Mouse (Mus musculus): ENCODE measurements around the gene Sptbn2. TPM values are rescaled to one million over a fixed set of nuclear protein-coding genes. Genes with fewer than 3 reads are reported as not detected.

Sptbn2 gene
- polyA plus RNA-seq, 1 experiment from 2014 or later, result 0.14 TPM

DNA sequence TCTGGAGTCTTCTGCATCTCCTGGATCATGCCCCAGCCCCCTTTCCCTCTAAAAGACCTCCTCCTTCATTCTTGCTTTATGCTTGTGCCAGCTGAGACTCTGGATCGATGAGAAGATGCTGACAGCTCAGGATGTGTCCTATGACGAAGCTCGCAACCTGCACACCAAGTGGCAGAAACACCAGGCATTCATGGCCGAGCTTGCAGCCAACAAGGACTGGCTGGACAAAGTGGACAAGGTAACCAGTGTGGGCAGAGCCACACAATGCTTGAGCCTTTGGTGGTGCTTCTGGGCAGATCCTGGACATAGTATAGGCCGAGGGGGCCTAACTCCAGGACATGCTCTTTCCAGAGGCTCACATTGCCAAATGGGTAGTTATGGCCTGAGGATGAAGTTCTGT lies 28.8 kb downstream of the Sptbn2 start:
- no peaks in the 10 kb centered on the region for H3K27me3 ChIP-seq (ENCODE audit: control insufficient read depth, insufficient read depth, low read length)
- H3K27ac ChIP-seq (ENCODE audit: low read length), result no peak overlapping the region
- no peaks in the 10 kb centered on the region for H3K4me1 ChIP-seq (ENCODE audit: control insufficient read depth, insufficient read depth, low read length)
- no peak overlapping the region for H3K4me3 ChIP-seq (ENCODE audit: low read length)
- no peaks in the 10 kb centered on the region for H3K36me3 ChIP-seq (ENCODE audit: control insufficient read depth, insufficient read depth)
- whole genome bisulfite sequencing, result 76% methylated on average over 5 of the region's 5 CpGs
- no peak overlapping the region for H3K4me2 ChIP-seq (ENCODE audit: low read depth, low read length)
- no peak overlapping the region for H3K9ac ChIP-seq (ENCODE audit: low read length)
- H3K9me3 ChIP-seq (replicated peaks; ENCODE audit: control insufficient read depth, low read length), result no peaks in the 10 kb centered on the region
- ATAC-seq (replicated peaks; ENCODE audit: extremely low read depth, insufficient read depth, low FRiP score), result no peak

- no peaks in the 10 kb centered on the region for H3K27me3 ChIP-seq (ENCODE audit: control insufficient read depth, insufficient read depth, low read length)
- H3K4me2 ChIP-seq (ENCODE audit: low read depth, low read length), result no peak overlapping the region
- no peak overlapping the region for H3K27ac ChIP-seq (ENCODE audit: low read length)
- H3K4me3 ChIP-seq (ENCODE audit: low read length), result no peak overlapping the region
- no peaks in the 10 kb centered on the region for H3K9me3 ChIP-seq (replicated peaks; ENCODE audit: control insufficient read depth, low read length)
- no peak for ATAC-seq (replicated peaks; ENCODE audit: extremely low read depth, insufficient read depth, low FRiP score)
- 0 out of 2 replicates have a peak, but pooled peaks cover 4% of the 10 kb centered on the region for H3K4me1 ChIP-seq (ENCODE audit: control insufficient read depth, insufficient read depth, low read length)
- H3K36me3 ChIP-seq (ENCODE audit: control insufficient read depth, insufficient read depth), result no peaks in the 10 kb centered on the region
- H3K9ac ChIP-seq (ENCODE audit: low read length), result no peak overlapping the region
- WGBS, result 73% methylated on average over 10 of the region's 10 CpGs
Observed at GRCm38 (mm10) chr19:4741482-4741881, 30.5 kb downstream of the Sptbn2 start.

DNA sequence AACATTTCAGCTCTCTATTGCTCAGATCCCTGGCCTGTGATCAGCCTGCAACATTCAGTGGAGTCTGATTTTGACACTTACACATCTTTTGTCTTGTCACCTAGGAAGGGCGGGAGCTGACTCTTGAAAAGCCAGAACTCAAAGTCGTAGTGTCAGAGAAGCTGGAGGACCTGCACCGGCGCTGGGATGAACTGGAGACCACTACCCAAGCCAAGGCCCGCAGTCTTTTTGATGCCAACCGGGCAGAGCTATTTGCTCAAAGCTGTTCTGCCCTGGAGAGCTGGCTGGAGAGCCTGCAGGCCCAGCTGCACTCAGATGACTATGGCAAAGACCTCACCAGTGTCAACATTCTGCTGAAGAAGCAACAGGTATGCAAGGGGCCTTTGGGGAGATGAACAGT lies 31.3 kb downstream of the Sptbn2 start:
- WGBS, result 79% methylated on average over 6 of the region's 6 CpGs
- Histone ChIP-seq H3K4me2 (ENCODE audit: low read depth, low read length) (no peak overlapping the region), H3K4me1 (ENCODE audit: control insufficient read depth, insufficient read depth, low read length) (0 out of 2 replicates have a peak, but pooled peaks cover 4% of the 10 kb centered on the region), H3K9me3 (replicated peaks; ENCODE audit: control insufficient read depth, low read length) (no peaks in the 10 kb centered on the region), H3K27ac (ENCODE audit: low read length) (no peak overlapping the region), H3K4me3 (ENCODE audit: low read length) (no peak overlapping the region), H3K9ac (ENCODE audit: low read length) (no peak overlapping the region), H3K27me3 (ENCODE audit: control insufficient read depth, insufficient read depth, low read length) (no peaks in the 10 kb centered on the region), H3K36me3 (ENCODE audit: control insufficient read depth, insufficient read depth) (no peaks in the 10 kb centered on the region)
- no peak for ATAC-seq (replicated peaks; ENCODE audit: extremely low read depth, insufficient read depth, low FRiP score)

GRCm38 (mm10) chr19:4743524-4743923 lies 32.6 kb downstream of the Sptbn2 start:
- Histone ChIP-seq H3K4me2 (ENCODE audit: low read depth, low read length) (no peak overlapping the region), H3K4me3 (ENCODE audit: low read length) (no peak overlapping the region), H3K27me3 (ENCODE audit: control insufficient read depth, insufficient read depth, low read length) (no peaks in the 10 kb centered on the region), H3K27ac (ENCODE audit: low read length) (no peak overlapping the region), H3K9ac (ENCODE audit: low read length) (no peak overlapping the region), H3K4me1 (ENCODE audit: control insufficient read depth, insufficient read depth, low read length) (0 out of 2 replicates have a peak, but pooled peaks cover 4% of the 10 kb centered on the region), H3K36me3 (ENCODE audit: control insufficient read depth, insufficient read depth) (no peaks in the 10 kb centered on the region), H3K9me3 (replicated peaks; ENCODE audit: control insufficient read depth, low read length) (no peaks in the 10 kb centered on the region)
- ATAC-seq (replicated peaks; ENCODE audit: extremely low read depth, insufficient read depth, low FRiP score), result no peak
- WGBS, result 44% methylated on average over 5 of the region's 5 CpGs

GRCm38 (mm10) chr19:4744026-4744425 lies 33.1 kb downstream of the Sptbn2 start:
- Histone ChIP-seq H3K9ac (ENCODE audit: low read length) (no peak overlapping the region), H3K4me1 (ENCODE audit: control insufficient read depth, insufficient read depth, low read length) (0 out of 2 replicates have a peak, but pooled peaks cover 4% of the 10 kb centered on the region), H3K4me3 (ENCODE audit: low read length) (no peak overlapping the region), H3K9me3 (replicated peaks; ENCODE audit: control insufficient read depth, low read length) (no peaks in the 10 kb centered on the region), H3K27ac (ENCODE audit: low read length) (no peak overlapping the region), H3K36me3 (ENCODE audit: control insufficient read depth, insufficient read depth) (no peaks in the 10 kb centered on the region), H3K4me2 (ENCODE audit: low read depth, low read length) (no peak overlapping the region), H3K27me3 (ENCODE audit: control insufficient read depth, insufficient read depth, low read length) (no peaks in the 10 kb centered on the region)
- 75% methylated on average over 14 of the region's 14 CpGs for WGBS
- ATAC-seq (replicated peaks; ENCODE audit: extremely low read depth, insufficient read depth, low FRiP score), result no peak

DNA sequence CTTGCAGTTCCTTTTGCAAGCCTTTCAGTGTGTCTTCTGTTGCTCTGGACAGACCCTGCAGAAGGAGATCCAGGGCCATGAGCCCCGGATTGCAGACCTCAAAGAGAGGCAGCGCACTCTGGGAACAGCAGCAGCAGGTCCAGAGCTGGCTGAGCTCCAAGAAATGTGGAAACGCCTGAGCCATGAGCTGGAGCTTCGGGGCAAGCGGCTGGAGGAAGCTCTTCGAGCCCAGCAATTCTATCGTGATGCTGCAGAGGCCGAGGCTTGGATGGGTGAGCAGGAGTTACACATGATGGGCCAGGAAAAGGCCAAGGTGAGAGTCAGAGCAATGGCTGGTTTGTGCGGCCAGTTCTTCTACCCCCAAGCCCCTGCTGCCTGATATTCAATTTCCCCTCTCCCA lies 34.1 kb downstream of the Sptbn2 start:
- no peaks in the 10 kb centered on the region for H3K27me3 ChIP-seq (ENCODE audit: control insufficient read depth, insufficient read depth, low read length)
- no peaks in the 10 kb centered on the region for H3K9me3 ChIP-seq (replicated peaks; ENCODE audit: control insufficient read depth, low read length)
- no peak overlapping the region for H3K9ac ChIP-seq (ENCODE audit: low read length)
- no peak overlapping the region for H3K27ac ChIP-seq (ENCODE audit: low read length)
- H3K4me1 ChIP-seq (ENCODE audit: control insufficient read depth, insufficient read depth, low read length), result 0 out of 2 replicates have a peak, but pooled peaks cover 4% of the 10 kb centered on the region
- 26% methylated on average over 9 of the region's 9 CpGs for WGBS
- no peak overlapping the region for H3K4me2 ChIP-seq (ENCODE audit: low read depth, low read length)
- H3K4me3 ChIP-seq (ENCODE audit: low read length), result no peak overlapping the region
- no peaks in the 10 kb centered on the region for H3K36me3 ChIP-seq (ENCODE audit: control insufficient read depth, insufficient read depth)
- ATAC-seq (replicated peaks; ENCODE audit: extremely low read depth, insufficient read depth, low FRiP score), result no peak

DNA sequence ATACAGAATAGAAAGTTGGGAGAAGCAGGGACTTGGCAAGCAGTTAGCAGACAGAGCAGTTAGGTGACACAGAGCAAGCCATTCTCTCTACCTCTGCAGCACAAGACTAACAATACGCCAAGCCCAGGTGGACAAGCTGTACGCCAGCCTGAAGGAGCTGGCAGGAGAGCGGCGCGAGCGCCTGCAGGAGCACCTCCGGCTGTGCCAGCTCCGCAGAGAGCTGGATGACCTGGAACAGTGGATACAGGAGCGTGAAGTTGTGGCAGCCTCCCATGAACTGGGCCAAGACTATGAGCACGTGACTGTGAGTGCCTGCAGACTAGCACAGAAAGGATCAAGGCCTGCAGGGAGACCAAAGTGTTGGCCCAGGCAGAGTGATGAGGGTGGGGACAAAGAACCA lies 34.7 kb downstream of the Sptbn2 start:
- Histone ChIP-seq H3K4me1 (ENCODE audit: control insufficient read depth, insufficient read depth, low read length) (0 out of 2 replicates have a peak, but pooled peaks cover 4% of the 10 kb centered on the region), H3K9ac (ENCODE audit: low read length) (no peak overlapping the region), H3K9me3 (replicated peaks; ENCODE audit: control insufficient read depth, low read length) (no peaks in the 10 kb centered on the region), H3K27ac (ENCODE audit: low read length) (no peak overlapping the region), H3K4me3 (ENCODE audit: low read length) (no peak overlapping the region), H3K4me2 (ENCODE audit: low read depth, low read length) (no peak overlapping the region), H3K27me3 (ENCODE audit: control insufficient read depth, insufficient read depth, low read length) (no peaks in the 10 kb centered on the region), H3K36me3 (ENCODE audit: control insufficient read depth, insufficient read depth) (no peaks in the 10 kb centered on the region)
- no peak for ATAC-seq (replicated peaks; ENCODE audit: extremely low read depth, insufficient read depth, low FRiP score)
- 89% methylated on average over 10 of the region's 10 CpGs for WGBS

- H3K4me2 ChIP-seq (ENCODE audit: low read depth, low read length), result no peak overlapping the region
- no peak for ATAC-seq (replicated peaks; ENCODE audit: extremely low read depth, insufficient read depth, low FRiP score)
- no peaks in the 10 kb centered on the region for H3K27me3 ChIP-seq (ENCODE audit: control insufficient read depth, insufficient read depth, low read length)
- no peaks in the 10 kb centered on the region for H3K36me3 ChIP-seq (ENCODE audit: control insufficient read depth, insufficient read depth)
- no peak overlapping the region for H3K4me3 ChIP-seq (ENCODE audit: low read length)
- no peak overlapping the region for H3K27ac ChIP-seq (ENCODE audit: low read length)
- WGBS, result 80% methylated on average over 14 of the region's 14 CpGs
- H3K9ac ChIP-seq (ENCODE audit: low read length), result no peak overlapping the region
- 0 out of 2 replicates have a peak, but pooled peaks cover 4% of the 10 kb centered on the region for H3K4me1 ChIP-seq (ENCODE audit: control insufficient read depth, insufficient read depth, low read length)
- no peaks in the 10 kb centered on the region for H3K9me3 ChIP-seq (replicated peaks; ENCODE audit: control insufficient read depth, low read length)
Observed at GRCm38 (mm10) chr19:4746611-4747010, 35.6 kb downstream of the Sptbn2 start.

DNA sequence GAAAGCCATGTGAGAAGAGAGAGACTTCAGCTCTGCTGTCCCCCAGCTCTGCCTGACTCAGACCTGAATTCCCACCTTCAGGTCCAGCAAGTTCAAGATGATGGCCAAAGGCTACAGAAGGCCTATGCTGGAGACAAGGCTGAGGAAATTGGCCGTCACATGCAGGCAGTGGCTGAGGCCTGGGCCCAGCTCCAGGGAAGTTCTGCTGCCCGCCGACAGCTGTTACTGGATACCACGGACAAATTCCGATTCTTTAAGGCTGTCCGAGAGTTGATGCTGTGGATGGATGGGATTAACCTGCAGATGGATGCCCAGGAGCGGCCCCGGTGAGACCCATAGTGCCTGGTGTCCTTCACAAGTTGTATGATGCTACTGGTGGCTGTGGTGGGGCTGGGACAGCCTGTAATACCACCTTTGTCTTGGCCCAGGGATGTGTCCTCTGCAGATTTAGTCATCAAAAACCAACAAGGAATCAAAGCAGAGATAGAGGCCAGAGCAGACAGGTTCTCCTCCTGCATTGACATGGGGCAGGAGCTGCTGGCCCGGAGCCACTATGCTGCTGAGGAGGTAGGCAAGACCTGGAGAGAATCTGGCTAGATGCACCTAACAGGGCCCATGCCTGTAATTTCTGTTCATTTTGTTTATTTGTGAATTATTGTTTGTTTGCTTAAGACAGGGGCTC lies 36.8 kb downstream of the Sptbn2 start:
- Histone ChIP-seq H3K4me3 (ENCODE audit: low read length) (no peak overlapping the region), H3K4me1 (ENCODE audit: control insufficient read depth, insufficient read depth, low read length) (0 out of 2 replicates have a peak, but pooled peaks cover 4% of the 10 kb centered on the region), H3K9me3 (replicated peaks; ENCODE audit: control insufficient read depth, low read length) (no peaks in the 10 kb centered on the region), H3K36me3 (ENCODE audit: control insufficient read depth, insufficient read depth) (no peaks in the 10 kb centered on the region), H3K27ac (ENCODE audit: low read length) (no peak overlapping the region), H3K27me3 (ENCODE audit: control insufficient read depth, insufficient read depth, low read length) (no peaks in the 10 kb centered on the region), H3K4me2 (ENCODE audit: low read depth, low read length) (no peak overlapping the region), H3K9ac (ENCODE audit: low read length) (no peak overlapping the region)
- 88% methylated on average over 9 of the region's 9 CpGs for WGBS
- ATAC-seq (replicated peaks; ENCODE audit: extremely low read depth, insufficient read depth, low FRiP score), result no peak

Data from heart, embryonic 16.5 days (tissue).